Mouse (Mus musculus) hindbrain, postnatal 0 days (tissue): ENCODE results near the gene Ass1. TPM values are rescaled to one million over a fixed set of nuclear protein-coding genes. Genes with fewer than 3 reads are reported as not detected.

Source experiments
- ATAC-seq: fragments of 200-750 bp; cut with Nextera tagmentation; 2 replicates; pipeline ENCODE4 v1.8.0; 2017; ENCODE audit warnings: mild to moderate bottlenecking, moderate TSS enrichment, moderate library complexity
- DNase-seq: peaks from one replicate; pipeline ENCODE4 v3.0.0-alpha.2; 2015; ENCODE audit warnings: low spot score
- H3K27ac ChIP-seq: fragments of 300-500 bp; sonication (generic); 2 replicates; pipeline ENCODE4 v1.5.1; 2014; ENCODE audit warnings: mild to moderate bottlenecking
- H3K27me3 ChIP-seq: fragments of 300-500 bp; sonication (generic); 2 replicates; pipeline ENCODE4 v1.6.1; 2014; ENCODE audit warnings: low read length, mixed read lengths; ENCODE audit not compliant: insufficient read depth
- H3K36me3 ChIP-seq: fragments of 300-500 bp; sonication (generic); 2 replicates; pipeline ENCODE4 v1.6.1; 2014; ENCODE audit warnings: low read length, mixed read lengths; ENCODE audit not compliant: insufficient read depth
- H3K4me1 ChIP-seq: fragments of 300-500 bp; sonication (generic); 2 replicates; pipeline ENCODE4 v1.6.1; 2014; ENCODE audit warnings: antibody characterized with exemption, low read length, mixed read lengths; ENCODE audit not compliant: insufficient read depth
- H3K4me2 ChIP-seq: fragments of 300-500 bp; sonication (generic); 2 replicates; pipeline ENCODE4 v1.6.1; 2014; ENCODE audit warnings: low read depth, mild to moderate bottlenecking, low read length, moderate library complexity, mixed read lengths
- H3K4me3 ChIP-seq: fragments of 300-500 bp; sonication (generic); 2 replicates; pipeline ENCODE4 v1.5.1; 2014; ENCODE audit warnings: low read length
- H3K9ac ChIP-seq: fragments of 300-500 bp; sonication (generic); replicated peaks from 2 replicates; pipeline ENCODE4 v1.6.1; 2014; ENCODE audit warnings: mild to moderate bottlenecking, low read length, moderate library complexity, mixed read lengths
- H3K9me3 ChIP-seq: fragments of 300-500 bp; sonication (generic); 2 replicates; pipeline ENCODE4 v1.6.1; 2016; ENCODE audit warnings: low read length, mixed read lengths
- CTCF ChIP-seq: IDR thresholded peaks from 2 replicates; pipeline ENCODE4 v1.5.1; 2016; ENCODE audit warnings: antibody characterized with exemption, control low read depth, low read depth
- WGBS: fragments of 180-500 bp; shearing (Covaris S2); extraction: QIAGEN DNeasy Blood & Tissue Kit; methylation state at CpG from one replicate; pipeline ENCODE4 v1.1.7; 2014; 5-methylcytosine and 5-hydroxymethylcytosine counted together
- polyA plus RNA-seq: library from polyadenylated mRNA; unstranded; fragments of >200 nt; fragmentation: Nextera tagmentation; extraction: Ambion mirVana; gene quantifications from 2 replicates; pipeline ENCODE4 v1.2.1, GENCODE M21; 2015
- total RNA-seq: library from RNA; depleted of rRNA; stranded (reverse); fragments of >200 nt; gene quantifications from 2 replicates; pipeline ENCODE4 v1.2.3, GENCODE M21; 2014

Gene Ass1
- total and polyA plus RNA-seq, 2 experiments from 2014 or later, result 29.0 to 33.3 TPM

DNA sequence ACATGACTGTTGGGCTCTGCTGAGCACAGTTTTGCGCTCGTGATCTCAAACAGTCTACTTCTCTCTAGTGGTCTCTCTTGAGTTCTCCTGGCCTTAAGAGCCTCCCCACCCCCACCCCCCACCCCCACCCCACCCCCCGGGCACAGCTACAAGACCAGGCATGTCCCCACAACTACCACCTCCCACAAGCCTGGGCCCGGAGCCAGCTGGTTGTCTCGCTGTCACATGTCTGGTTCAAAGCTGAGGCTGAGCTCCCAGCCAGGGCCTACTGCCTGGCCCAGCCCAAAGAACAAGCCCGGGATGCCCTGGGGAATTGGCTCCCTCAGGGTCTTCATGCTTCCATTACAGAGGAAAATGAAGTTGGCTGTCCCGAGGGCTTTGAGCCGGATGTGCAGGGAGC, 15.7 kb upstream of the Ass1 start:
- no peak for TF ChIP-seq CTCF
- ATAC-seq, result peak; percentile 10; the same call in 1 of the 2 replicates
- Histone ChIP-seq H3K4me3 (no peak overlapping the region), H3K4me1 (0 out of 2 replicates have a peak, but pooled peaks cover 4% of the 10 kb centered on the region), H3K4me2 (no peak overlapping the region), H3K27me3 (peaks cover 13% of the 10 kb centered on the region), H3K36me3 (no peaks in the 10 kb centered on the region), H3K27ac (no peak overlapping the region; the same call in 1 of the 2 replicates), H3K9ac (no peak overlapping the region), H3K9me3 (no peaks in the 10 kb centered on the region)
- WGBS, result 33% methylated on average over 8 of the region's 8 CpGs
- peak; percentile 66 for DNase-seq

GRCm38 (mm10) chr2:31455418-31455817, 14.6 kb upstream of the Ass1 start:
- no peak for TF ChIP-seq CTCF
- no peak for ATAC-seq
- 80% methylated on average over 7 of the region's 7 CpGs for WGBS

DNA sequence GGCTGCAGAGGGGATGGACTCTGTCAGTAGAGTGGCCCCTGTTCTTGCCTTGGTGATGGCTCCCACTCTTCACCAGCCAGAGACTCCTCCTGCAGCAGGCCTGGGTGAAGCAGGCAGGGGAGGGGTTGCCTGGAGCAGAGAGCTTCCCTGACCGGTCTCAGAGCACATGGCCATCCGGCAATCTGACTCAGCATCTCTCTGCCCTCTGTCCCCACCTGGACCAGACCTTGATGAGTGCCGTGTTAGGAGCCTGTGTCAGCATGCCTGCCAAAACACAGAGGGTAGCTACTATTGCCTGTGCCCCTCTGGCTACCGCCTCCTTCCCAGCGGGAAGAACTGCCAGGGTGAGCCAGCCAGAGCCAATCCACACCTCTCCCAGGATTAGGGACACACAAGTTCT, 11.5 kb upstream of the Ass1 start:
- TF ChIP-seq CTCF, result no peak
- H3K36me3 ChIP-seq, result no peaks in the 10 kb centered on the region
- no peak for ATAC-seq

More at GRCm38 (mm10) chr2:31455418-31455817, 14.6 kb upstream of the Ass1 start:
- Histone ChIP-seq H3K4me2 (no peak overlapping the region), H3K9me3 (no peaks in the 10 kb centered on the region), H3K36me3 (no peaks in the 10 kb centered on the region), H3K4me3 (no peak overlapping the region), H3K27me3 (peaks cover 16% of the 10 kb centered on the region), H3K4me1 (0 out of 2 replicates have a peak, but pooled peaks cover 6% of the 10 kb centered on the region), H3K9ac (no peak overlapping the region), H3K27ac (no peak overlapping the region)
- no peak for DNase-seq

GRCm38 (mm10) chr2:31458989-31459936, 10.7 kb upstream of the Ass1 start:
- Histone ChIP-seq H3K27me3 (peaks cover 22% of the 10 kb centered on the region), H3K4me3 (peak overlapping the region; percentile 35; the same call in 1 of the 2 replicates), H3K36me3 (no peaks in the 10 kb centered on the region), H3K9ac (peak overlapping the region; percentile 44; the same call in 1 of the 2 replicates), H3K4me2 (peak overlapping the region; percentile 61), H3K4me1 (0 out of 2 replicates have a peak, but pooled peaks cover 7% of the 10 kb centered on the region), H3K27ac (no peak overlapping the region), H3K9me3 (no peaks in the 10 kb centered on the region)
- 43% methylated on average over 16 of the region's 16 CpGs for WGBS
- DNase-seq (no peak), ATAC-seq (no peak)
- TF ChIP-seq CTCF, result no peak

More for the DNA sequence above, 11.5 kb upstream of the Ass1 start:
- no peak for DNase-seq
- WGBS, result 43% methylated on average over 5 of the region's 5 CpGs
- Histone ChIP-seq H3K27ac (no peak overlapping the region), H3K4me1 (0 out of 2 replicates have a peak, but pooled peaks cover 7% of the 10 kb centered on the region), H3K9me3 (no peaks in the 10 kb centered on the region), H3K9ac (no peak overlapping the region), H3K27me3 (peaks cover 21% of the 10 kb centered on the region), H3K4me3 (no peak overlapping the region), H3K4me2 (no peak overlapping the region)

DNA sequence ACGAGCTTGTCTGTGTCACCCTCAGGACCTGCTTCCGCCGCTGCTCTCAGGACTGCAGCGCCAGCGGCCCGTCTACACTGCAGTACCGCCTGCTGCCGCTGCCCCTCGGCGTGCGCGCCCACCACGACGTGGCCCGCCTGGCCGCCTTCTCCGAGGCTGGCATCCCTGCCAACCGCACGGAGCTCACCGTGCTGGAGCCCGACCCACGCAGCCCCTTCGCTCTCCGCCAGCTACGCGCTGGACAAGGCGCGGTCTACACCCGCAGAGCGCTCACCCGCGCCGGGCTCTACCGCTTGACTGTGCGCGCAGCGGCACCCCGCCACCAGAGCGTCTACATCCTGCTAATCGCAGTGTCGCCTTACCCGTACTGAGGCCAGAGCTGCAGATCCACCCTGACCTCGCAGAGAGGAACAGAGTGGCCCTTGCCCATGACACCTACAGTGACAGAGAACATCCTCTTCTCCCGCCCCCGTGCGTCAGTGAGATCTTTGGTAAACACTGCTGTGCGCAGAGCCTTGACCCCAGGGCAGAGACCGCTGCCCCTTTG, 9.9 kb upstream of the Ass1 start:
- ATAC-seq, result peak; percentile 81
- Histone ChIP-seq H3K27me3 (peaks cover 22% of the 10 kb centered on the region), H3K4me2 (peak overlapping the region; percentile 61), H3K4me1 (0 out of 2 replicates have a peak, but pooled peaks cover 7% of the 10 kb centered on the region), H3K36me3 (no peaks in the 10 kb centered on the region), H3K27ac (no peak overlapping the region), H3K9ac (peak overlapping the region; percentile 44; the same call in 1 of the 2 replicates), H3K4me3 (peak overlapping the region; percentile 35), H3K9me3 (no peaks in the 10 kb centered on the region)
- peak; percentile 62 for TF ChIP-seq CTCF
- WGBS, result under 1% methylated on average over 46 of the region's 48 CpGs
- peak; percentile 75 for DNase-seq

DNA sequence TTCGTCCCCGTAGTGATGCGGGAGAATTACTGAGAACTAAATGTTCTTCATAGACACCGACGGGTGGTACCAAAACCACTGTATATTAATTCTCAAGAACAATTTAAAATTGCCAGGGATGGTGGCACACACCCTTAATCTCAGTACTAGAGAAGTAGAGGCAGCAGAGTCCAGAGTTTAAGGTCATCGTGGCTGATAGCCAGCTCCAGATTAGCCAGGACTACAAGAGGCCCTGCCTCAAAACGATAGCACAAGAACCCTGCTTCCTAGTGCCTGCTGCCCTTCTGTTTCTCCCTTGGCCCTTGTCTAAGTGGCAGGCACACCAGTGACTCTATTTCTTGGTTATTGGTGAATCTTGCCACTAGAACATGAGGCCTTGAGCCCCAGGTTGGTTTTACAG, 9.1 kb upstream of the Ass1 start:
- H3K27me3 ChIP-seq, result peaks cover 22% of the 10 kb centered on the region
- no peaks in the 10 kb centered on the region for H3K36me3 ChIP-seq
- no peak for ATAC-seq
- no peak overlapping the region for H3K4me2 ChIP-seq
- H3K4me1 ChIP-seq, result 0 out of 2 replicates have a peak, but pooled peaks cover 7% of the 10 kb centered on the region
- H3K4me3 ChIP-seq, result no peak overlapping the region
- no peak overlapping the region for H3K27ac ChIP-seq
- no peak for DNase-seq
- TF ChIP-seq CTCF, result no peak
- no peaks in the 10 kb centered on the region for H3K9me3 ChIP-seq
- WGBS, result 80% methylated on average over 7 of the region's 7 CpGs
- no peak overlapping the region for H3K9ac ChIP-seq
